Mouse (Mus musculus) layer of hippocampus, adult 2 months (tissue): ENCODE measurements at regions not wholly inside any gene's neighbourhood (a gene's known extent, or its start where the extent isn't known, plus 50 kb on each side); places are given as distances from the start of the nearest gene placed in this dataset.
A peak's percentile ranks its signal among the peaks of the same experiment; 100 is the strongest.
"Not testable (repeated sequence)": the region's sequence is repeated elsewhere in the genome, so short reads cannot be mapped to it uniquely, and the experiment has no call there.

Source experiments
- DNase-seq, 2 experiments: peaks; one replicate each; pipeline ENCODE4 v3.0.0; 2022; ENCODE audit warnings: low spot score in 2 of 2
- H3K27ac ChIP-seq: fragments of 200-600 bp; 2 replicates; pipeline ENCODE4 v1.8.1; 2022
- H3K4me3 ChIP-seq: fragments of 200-600 bp; 2 replicates; pipeline ENCODE4 v1.8.1; 2022; ENCODE audit warnings: mild to moderate bottlenecking
- CTCF ChIP-seq: fragments of 200-600 bp; conservative IDR thresholded peaks from 2 replicates; pipeline ENCODE4 v1.8.1; 2022; ENCODE audit warnings: antibody characterized with exemption, mild to moderate bottlenecking, moderate library complexity

GRCm38 (mm10) chr10:103507051-103507450 is 139.5 kb downstream of the Slc6a15 start:
- not testable (repeated sequence) for DNase-seq, H3K27ac ChIP-seq, H3K4me3 ChIP-seq

GRCm38 (mm10) chr10:103544502-103544901 is 176.9 kb downstream of the Slc6a15 start:
- no peak for DNase-seq
- no peak overlapping the region for H3K27ac ChIP-seq
- TF ChIP-seq CTCF: no peak
- no peak overlapping the region for H3K4me3 ChIP-seq

GRCm38 (mm10) chr10:103549510-103549909 is 181.9 kb downstream of the Slc6a15 start:
- H3K27ac ChIP-seq: no peak overlapping the region
- no peak for TF ChIP-seq CTCF
- no peak overlapping the region for H3K4me3 ChIP-seq
- no peak for DNase-seq

GRCm38 (mm10) chr10:103585097-103585496 is 217.5 kb downstream of the Slc6a15 start:
- no peak overlapping the region for H3K27ac ChIP-seq
- no peak for TF ChIP-seq CTCF
- H3K4me3 ChIP-seq: no peak overlapping the region
- no peak for DNase-seq

GRCm38 (mm10) chr10:103585504-103585903 is 217.9 kb downstream of the Slc6a15 start:
- Histone ChIP-seq H3K27ac (no peak overlapping the region), H3K4me3 (no peak overlapping the region)
- TF ChIP-seq CTCF: no peak
- DNase-seq: no peak

- DNase-seq: no peak
- TF ChIP-seq CTCF: no peak
- Histone ChIP-seq H3K4me3 (no peak overlapping the region), H3K27ac (no peak overlapping the region)
Observed at GRCm38 (mm10) chr10:103591985-103592384, 224.4 kb downstream of the Slc6a15 start.

GRCm38 (mm10) chr10:103641162-103641561 is 273.6 kb downstream of the Slc6a15 start:
- H3K4me3 ChIP-seq: no peak overlapping the region
- TF ChIP-seq CTCF: no peak
- no peak overlapping the region for H3K27ac ChIP-seq
- no peak for DNase-seq

GRCm38 (mm10) chr10:103649848-103650247 is 282.3 kb downstream of the Slc6a15 start:
- TF ChIP-seq CTCF: no peak
- H3K4me3 ChIP-seq: no peak overlapping the region
- no peak for DNase-seq
- H3K27ac ChIP-seq: no peak overlapping the region

GRCm38 (mm10) chr10:103673081-103673480 is 305.5 kb downstream of the Slc6a15 start:
- H3K4me3 ChIP-seq: no peak overlapping the region
- TF ChIP-seq CTCF: no peak
- no peak overlapping the region for H3K27ac ChIP-seq
- DNase-seq: no peak

- no peak for DNase-seq
- TF ChIP-seq CTCF: no peak
- no peak overlapping the region for H3K27ac ChIP-seq
- H3K4me3 ChIP-seq: no peak overlapping the region
Observed at GRCm38 (mm10) chr10:103673765-103674164, 306.2 kb downstream of the Slc6a15 start.

GRCm38 (mm10) chr10:103692682-103693081 is 325.1 kb downstream of the Slc6a15 start:
- TF ChIP-seq CTCF: no peak
- Histone ChIP-seq H3K4me3 (no peak overlapping the region), H3K27ac (no peak overlapping the region)
- no peak for DNase-seq

- peak in 1 of 2 experiments; percentile 2 for DNase-seq
Observed at GRCm38 (mm10) chr10:103715080-103715725, 347.6 kb downstream of the Slc6a15 start.

GRCm38 (mm10) chr10:103718998-103719662 is 351.5 kb downstream of the Slc6a15 start:
- Histone ChIP-seq H3K27ac (no peak overlapping the region), H3K4me3 (no peak overlapping the region)
- no peak for DNase-seq
- no peak for TF ChIP-seq CTCF

More at GRCm38 (mm10) chr10:103715080-103715725, 347.6 kb downstream of the Slc6a15 start:
- H3K4me3 ChIP-seq: no peak overlapping the region
- no peak overlapping the region for H3K27ac ChIP-seq
- TF ChIP-seq CTCF: no peak

- TF ChIP-seq CTCF: no peak
- Histone ChIP-seq H3K4me3 (no peak overlapping the region), H3K27ac (no peak overlapping the region)
- DNase-seq: no peak
Observed at GRCm38 (mm10) chr10:103726680-103727079, 359.1 kb downstream of the Slc6a15 start.
